Mouse (Mus musculus): ENCODE results near the gene Pdcl3. TPM values are rescaled to one million over a fixed set of nuclear protein-coding genes. Genes with fewer than 3 reads are reported as not detected.

The Pdcl3 gene
- polyA plus RNA-seq (2012; rRNA removed): 89.7 and 269 TPM in 2 replicates

DNA sequence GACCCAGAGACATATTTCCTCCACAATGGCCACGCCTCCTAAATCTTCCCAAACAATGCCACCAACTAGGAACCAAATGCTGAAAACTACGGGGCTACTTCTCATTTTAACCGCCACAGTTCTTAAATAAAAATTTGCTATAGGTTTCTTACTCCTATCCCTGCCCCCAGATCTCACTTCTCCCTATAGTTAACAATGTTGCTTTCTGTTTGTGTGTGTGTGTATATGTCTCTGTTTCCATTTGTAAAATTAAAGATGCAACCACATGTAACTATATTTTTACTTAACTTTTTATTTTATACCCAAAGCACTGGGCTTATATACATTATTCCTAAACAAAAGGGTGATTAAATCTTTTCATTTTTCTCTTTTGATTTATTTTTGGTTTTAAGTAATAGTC lies at the start of gene Pdcl3:
Gene Pdcl3, plus strand, starts transcription at position 301 of the 400 bp plus-strand sequence.

DNA sequence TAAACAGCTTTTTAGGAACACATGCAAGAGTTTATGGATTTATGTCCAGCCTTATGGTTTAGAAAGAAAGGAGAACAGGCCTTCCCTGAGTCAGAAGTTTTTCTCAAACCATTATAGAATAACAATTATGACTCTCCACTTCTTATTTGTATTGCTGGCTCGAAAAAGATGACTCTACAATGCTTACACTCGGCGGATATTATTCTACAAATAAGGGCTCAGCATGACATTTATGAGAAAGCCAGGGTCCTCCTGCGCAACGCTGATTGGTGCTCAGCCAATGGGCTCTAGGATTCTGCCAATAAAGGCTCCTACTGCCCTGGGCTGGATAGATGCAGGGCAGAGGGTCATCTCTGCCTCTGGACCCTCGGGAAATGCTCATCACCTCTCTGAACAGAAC lies 46.6 kb upstream of the Pdcl3 start, which contains the start of gene Nms:
Gene Nms, plus strand, starts transcription at position 301 of the 400 bp plus-strand sequence.

Other genes starting within 250 kb of the Pdcl3 start
- gene Lonrf2, start 148.9 kb upstream of the Pdcl3 start, polyA plus RNA-seq (2012; rRNA removed): 8.3 and 8.8 TPM in 2 replicates
- 10.0 and 10.6 TPM in 2 replicates for gene Chst10, start 87.4 kb upstream of the Pdcl3 start, polyA plus RNA-seq (2012; rRNA removed)
- gene Nms, start 46.5 kb upstream of the Pdcl3 start, polyA plus RNA-seq (2012; rRNA removed): 0.10 and 0.78 TPM in 2 replicates
- gene Npas2, start 208.1 kb downstream of the Pdcl3 start, polyA plus RNA-seq (2012; rRNA removed): 0.05 and 0.16 TPM in 2 replicates